Mouse (Mus musculus) lung, embryonic 14.5 days (tissue): ENCODE measurements at regions not wholly inside any gene's neighbourhood (a gene's known extent, or its start where the extent isn't known, plus 50 kb on each side); places are given as distances from the start of the nearest gene placed in this dataset.

Experiments used
- ATAC-seq: fragments of 200-750 bp; cut with Nextera tagmentation; 2 replicates; pipeline ENCODE4 v1.8.0; 2017; ENCODE audit warnings: mild to moderate bottlenecking, moderate TSS enrichment, moderate library complexity; ENCODE audit not compliant: insufficient read depth
- DNase-seq: peaks from one replicate; pipeline ENCODE4 v3.0.0-alpha.2; 2015
- H3K27ac ChIP-seq: fragments of 300-500 bp; sonication (generic); 2 replicates; pipeline ENCODE4 v1.5.1; 2014; ENCODE audit warnings: low read depth, mild to moderate bottlenecking, moderate library complexity
- H3K27me3 ChIP-seq: fragments of 300-500 bp; sonication (generic); 2 replicates; pipeline ENCODE4 v1.6.1; 2014; ENCODE audit warnings: low read length, control low read depth; ENCODE audit not compliant: insufficient read depth
- H3K36me3 ChIP-seq: fragments of 300-500 bp; sonication (generic); 2 replicates; pipeline ENCODE4 v1.6.1; 2014; ENCODE audit warnings: control low read depth; ENCODE audit not compliant: insufficient read depth
- H3K4me1 ChIP-seq: fragments of 300-500 bp; sonication (generic); 2 replicates; pipeline ENCODE4 v1.6.1; 2014; ENCODE audit warnings: antibody characterized with exemption, control low read depth; ENCODE audit not compliant: insufficient read depth
- H3K4me2 ChIP-seq: fragments of 300-500 bp; sonication (generic); 2 replicates; pipeline ENCODE4 v1.6.1; 2014; ENCODE audit warnings: mild to moderate bottlenecking
- H3K4me3 ChIP-seq: fragments of 300-500 bp; sonication (generic); 2 replicates; pipeline ENCODE4 v1.5.1; 2014; ENCODE audit warnings: low read depth, low read length
- H3K9ac ChIP-seq: fragments of 300-500 bp; sonication (generic); 2 replicates; pipeline ENCODE4 v1.6.1; 2014
- H3K9me3 ChIP-seq: fragments of 300-500 bp; sonication (generic); 2 replicates; pipeline ENCODE4 v1.6.1; 2016; ENCODE audit warnings: low read depth, low read length, control low read depth
- CTCF ChIP-seq: IDR thresholded peaks from 2 replicates; pipeline ENCODE4 v1.5.1; 2016; ENCODE audit warnings: antibody characterized with exemption, low read depth
- whole genome bisulfite sequencing: fragments of 180-500 bp; shearing (Covaris S2); extraction: QIAGEN DNeasy Blood & Tissue Kit; methylation state at CpG from one replicate; pipeline ENCODE4 v1.1.7; 2014; 5-methylcytosine and 5-hydroxymethylcytosine counted together

DNA sequence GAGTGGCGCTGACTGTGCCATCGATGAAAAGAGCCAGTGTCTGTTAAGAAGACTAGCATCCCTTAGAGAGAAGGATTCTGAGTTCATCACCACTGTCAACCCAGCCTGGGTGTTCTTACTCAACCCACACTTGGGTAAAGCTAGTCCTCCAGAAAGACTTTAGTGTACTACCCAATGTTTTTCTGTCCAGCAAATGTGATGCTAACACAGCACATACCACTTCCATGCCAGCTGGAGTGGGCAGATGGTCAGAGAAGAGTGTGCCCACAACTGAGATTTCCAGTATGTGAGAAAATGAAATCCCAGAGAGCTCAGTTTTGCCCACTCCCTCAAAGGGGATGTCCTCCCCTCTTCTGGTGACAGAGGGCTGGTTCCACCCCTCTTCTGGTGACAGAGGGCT is 295.3 kb upstream of the Irx1 start:
- H3K4me2 ChIP-seq = no peak overlapping the region
- TF ChIP-seq CTCF = no peak
- no peaks in the 10 kb centered on the region for H3K36me3 ChIP-seq
- H3K9me3 ChIP-seq = no peaks in the 10 kb centered on the region
- 84% methylated on average over 2 of the region's 2 CpGs for WGBS
- DNase-seq = no peak
- no peaks in the 10 kb centered on the region for H3K4me1 ChIP-seq
- H3K4me3 ChIP-seq = no peak overlapping the region
- H3K9ac ChIP-seq = no peak overlapping the region
- H3K27me3 ChIP-seq = no peaks in the 10 kb centered on the region
- no peak overlapping the region for H3K27ac ChIP-seq
- no peak for ATAC-seq

DNA sequence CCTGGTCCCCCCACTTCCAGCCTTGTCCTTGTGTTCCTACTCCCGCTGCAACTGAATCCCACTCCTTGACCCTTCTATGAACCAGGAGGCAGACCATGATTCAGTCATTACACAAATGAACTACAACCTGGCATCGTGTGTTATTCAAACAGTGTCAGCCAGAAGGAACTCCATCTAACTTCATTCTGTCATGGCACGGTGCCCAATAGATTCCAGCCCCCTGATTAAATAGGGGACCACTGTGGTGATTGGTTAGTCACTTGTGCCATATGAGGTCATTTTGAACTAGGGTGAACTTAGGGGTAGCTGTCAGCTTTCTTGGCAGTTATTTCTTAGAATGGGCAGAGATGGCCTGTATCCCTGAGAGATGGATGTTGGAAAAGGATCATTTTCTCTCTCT is 300.9 kb upstream of the Irx1 start:
- WGBS = 41% methylated on average over 3 of the region's 3 CpGs
- peak; percentile 5 for DNase-seq

DNA sequence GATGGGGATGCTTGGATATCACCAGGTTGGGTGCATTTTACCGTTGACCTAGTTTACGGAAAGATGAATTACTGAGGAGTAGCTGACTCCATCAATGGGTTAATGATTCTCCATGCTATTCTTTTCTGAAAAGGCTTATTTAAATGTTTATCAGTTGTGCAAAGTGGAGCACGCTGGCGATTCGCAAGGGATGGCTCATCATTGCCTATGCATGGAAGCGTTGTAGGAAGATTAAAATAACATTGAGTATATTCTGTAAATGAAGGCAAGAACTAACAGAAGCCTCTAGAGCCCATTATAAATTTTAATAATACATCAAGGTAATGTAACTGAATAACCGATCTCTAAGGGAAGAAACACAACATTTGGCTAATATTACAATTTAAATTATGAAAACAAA is 301.6 kb upstream of the Irx1 start:
- Histone ChIP-seq H3K9ac (no peak overlapping the region), H3K9me3 (no peaks in the 10 kb centered on the region), H3K27me3 (no peaks in the 10 kb centered on the region), H3K4me2 (no peak overlapping the region), H3K36me3 (no peaks in the 10 kb centered on the region), H3K4me1 (no peaks in the 10 kb centered on the region), H3K27ac (no peak overlapping the region), H3K4me3 (no peak overlapping the region)
- no peak for DNase-seq
- no peak for ATAC-seq
- TF ChIP-seq CTCF = no peak
- WGBS = 77% methylated on average over 7 of the region's 7 CpGs

More for the DNA sequence above, 300.9 kb upstream of the Irx1 start:
- H3K4me2 ChIP-seq = no peak overlapping the region
- no peaks in the 10 kb centered on the region for H3K4me1 ChIP-seq
- TF ChIP-seq CTCF = no peak
- H3K9me3 ChIP-seq = no peaks in the 10 kb centered on the region
- H3K36me3 ChIP-seq = no peaks in the 10 kb centered on the region
- ATAC-seq = no peak
- H3K27me3 ChIP-seq = no peaks in the 10 kb centered on the region
- H3K9ac ChIP-seq = no peak overlapping the region
- H3K27ac ChIP-seq = no peak overlapping the region
- no peak overlapping the region for H3K4me3 ChIP-seq

DNA sequence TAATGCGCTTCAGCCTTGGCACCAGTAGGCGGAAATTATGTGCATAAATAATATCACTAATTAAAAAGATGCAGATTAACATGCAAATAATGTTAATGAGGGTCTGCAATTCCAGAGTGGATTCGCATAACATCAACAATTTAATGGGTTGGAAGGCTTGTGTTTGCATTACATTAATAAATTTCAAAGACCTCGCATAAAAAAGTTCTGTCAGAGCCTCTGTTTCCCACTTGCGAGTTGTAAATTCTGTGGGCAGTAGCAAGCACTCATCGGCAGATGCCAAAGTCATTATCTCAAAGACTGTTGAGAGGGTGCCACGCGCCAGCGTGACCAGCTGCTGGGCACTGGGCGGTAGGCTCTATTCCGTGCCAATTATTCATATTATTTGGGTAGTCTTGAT is 302.1 kb upstream of the Irx1 start:
- no peaks in the 10 kb centered on the region for H3K4me1 ChIP-seq
- no peak for TF ChIP-seq CTCF
- H3K36me3 ChIP-seq = no peaks in the 10 kb centered on the region
- H3K4me3 ChIP-seq = no peak overlapping the region
- H3K9ac ChIP-seq = no peak overlapping the region
- no peak overlapping the region for H3K27ac ChIP-seq
- H3K4me2 ChIP-seq = no peak overlapping the region
- ATAC-seq (no peak), DNase-seq (no peak)
- no peaks in the 10 kb centered on the region for H3K27me3 ChIP-seq
- 86% methylated on average over 11 of the region's 11 CpGs for WGBS
- H3K9me3 ChIP-seq = no peaks in the 10 kb centered on the region

DNA sequence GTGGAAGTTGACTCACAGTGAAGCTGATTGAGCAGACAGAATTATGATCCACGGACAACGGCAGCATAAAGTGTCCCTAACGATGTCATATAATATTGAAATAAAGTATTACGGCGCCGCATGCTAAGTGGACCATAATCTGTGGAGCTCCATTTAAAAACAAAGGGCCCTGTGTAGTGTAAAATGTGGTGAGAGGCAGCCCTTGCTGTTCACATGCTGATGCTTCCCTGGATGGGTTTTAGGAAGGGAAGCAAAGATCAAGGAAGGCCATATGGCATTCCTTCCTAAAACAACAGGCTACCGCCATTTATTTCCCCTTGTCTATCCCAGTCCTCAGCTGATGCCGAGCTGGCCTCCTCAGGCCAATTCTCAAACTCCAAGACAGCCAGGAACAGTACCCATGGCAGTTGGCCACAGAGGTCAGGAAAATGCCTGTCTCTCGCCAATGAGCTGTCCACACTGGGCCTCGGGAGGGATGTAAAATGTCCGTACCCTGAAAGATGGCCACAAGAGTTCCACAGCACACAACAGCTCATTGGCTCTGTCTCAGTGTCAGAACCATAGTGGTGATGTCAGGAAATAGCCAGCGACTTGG is 302.7 kb upstream of the Irx1 start:
- Histone ChIP-seq H3K4me2 (no peak overlapping the region), H3K9me3 (no peaks in the 10 kb centered on the region), H3K36me3 (no peaks in the 10 kb centered on the region), H3K9ac (no peak overlapping the region), H3K27ac (no peak overlapping the region), H3K4me1 (no peaks in the 10 kb centered on the region), H3K4me3 (no peak overlapping the region), H3K27me3 (no peaks in the 10 kb centered on the region)
- ATAC-seq = no peak
- no peak for TF ChIP-seq CTCF
- no peak for DNase-seq
- WGBS = 82% methylated on average over 12 of the region's 12 CpGs

DNA sequence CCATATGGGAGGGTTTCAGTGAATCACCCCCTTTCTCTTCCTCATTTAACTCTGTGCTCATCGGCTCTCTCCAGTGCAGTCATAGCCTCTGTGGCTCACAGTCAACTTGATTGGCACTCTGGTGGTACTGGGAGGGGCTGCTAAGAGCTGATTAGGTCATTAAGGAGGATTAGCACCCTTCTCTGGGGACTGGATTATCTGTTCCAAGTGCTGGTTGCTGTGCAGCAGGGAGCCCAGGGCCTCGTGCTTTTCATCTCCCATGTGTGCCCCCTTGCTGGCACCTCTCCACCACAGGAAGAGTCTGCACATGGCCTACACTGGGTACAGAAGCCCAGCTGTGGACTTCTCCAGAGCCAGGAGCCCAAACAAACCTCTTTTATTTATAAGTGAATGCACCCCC is 316.8 kb upstream of the Irx1 start:
- Histone ChIP-seq H3K9me3 (no peaks in the 10 kb centered on the region), H3K4me3 (no peak overlapping the region), H3K4me1 (no peaks in the 10 kb centered on the region), H3K4me2 (no peak overlapping the region), H3K9ac (no peak overlapping the region), H3K36me3 (no peaks in the 10 kb centered on the region), H3K27me3 (no peaks in the 10 kb centered on the region), H3K27ac (no peak overlapping the region)
- DNase-seq (no peak), ATAC-seq (no peak)
- 43% methylated on average over 2 of the region's 2 CpGs for WGBS
- TF ChIP-seq CTCF = no peak

DNA sequence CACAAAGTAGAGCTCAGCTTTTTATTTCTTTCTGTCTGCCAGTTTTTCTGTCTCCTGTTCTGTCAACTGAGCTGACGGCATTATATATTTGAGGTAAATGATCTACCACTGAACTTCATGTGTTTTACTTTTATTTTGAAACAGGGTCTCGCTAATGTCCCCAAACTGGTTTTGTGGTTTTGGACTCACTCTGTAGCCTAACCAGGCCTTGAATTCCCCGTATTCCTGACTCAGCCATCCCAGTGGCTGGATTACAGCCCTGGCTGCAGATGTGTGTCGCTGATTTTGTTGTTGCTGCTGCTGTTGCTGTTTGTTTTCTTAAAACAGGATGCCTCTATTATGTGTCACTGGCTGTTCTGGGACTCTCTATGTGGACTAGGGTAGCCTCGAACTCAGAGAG is 317.3 kb upstream of the Irx1 start:
- ATAC-seq (no peak), DNase-seq (no peak)
- Histone ChIP-seq H3K4me2 (no peak overlapping the region), H3K9ac (no peak overlapping the region), H3K36me3 (no peaks in the 10 kb centered on the region), H3K27me3 (no peaks in the 10 kb centered on the region), H3K9me3 (no peaks in the 10 kb centered on the region), H3K4me3 (no peak overlapping the region), H3K27ac (no peak overlapping the region), H3K4me1 (no peaks in the 10 kb centered on the region)
- no peak for TF ChIP-seq CTCF
- WGBS = 82% methylated on average over 5 of the region's 5 CpGs

DNA sequence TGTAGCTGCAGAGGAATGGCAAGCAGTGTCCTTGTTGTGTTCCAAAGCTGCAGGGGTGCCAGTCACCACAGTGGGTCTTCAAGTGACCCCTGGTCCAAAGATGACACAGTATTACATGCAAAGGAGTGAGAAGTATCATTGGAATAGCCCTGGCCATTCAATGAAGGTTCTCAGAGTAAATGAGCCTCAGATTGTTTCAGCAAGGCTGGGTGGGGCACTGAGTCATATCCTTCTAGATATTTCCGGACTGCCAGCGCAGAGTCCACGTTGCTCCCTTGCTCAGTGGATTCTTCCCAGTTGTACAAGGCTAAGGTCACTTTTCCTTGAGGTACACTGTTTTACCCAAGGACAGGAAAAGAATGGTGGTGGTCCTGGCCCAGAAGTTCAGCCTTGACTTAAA is 319.2 kb upstream of the Irx1 start:
- WGBS = 90% methylated on average over 3 of the region's 3 CpGs
- H3K27me3 ChIP-seq = no peaks in the 10 kb centered on the region
- DNase-seq = no peak

More for the DNA sequence above, 319.2 kb upstream of the Irx1 start:
- no peaks in the 10 kb centered on the region for H3K36me3 ChIP-seq
- no peaks in the 10 kb centered on the region for H3K4me1 ChIP-seq
- no peak overlapping the region for H3K4me2 ChIP-seq
- no peak for TF ChIP-seq CTCF
- no peak overlapping the region for H3K4me3 ChIP-seq
- no peaks in the 10 kb centered on the region for H3K9me3 ChIP-seq
- ATAC-seq = no peak
- H3K9ac ChIP-seq = no peak overlapping the region
- H3K27ac ChIP-seq = no peak overlapping the region
